In genomic region chr5:137106434-137106833, GRCm38 (mm10) we compare ENCODE assay signal across 14 mouse cellular contexts. TPM values are rescaled to one million over a fixed set of nuclear protein-coding genes. Genes with fewer than 3 reads are reported as not detected.
DNase-seq lines count a peak whose midpoint lies in the region; ATAC-seq and TF ChIP-seq lines count a peak whose summit lies in the region.
"Had no signal": no experiment of that assay in that cellular context is flagged by ENCODE, and none has a peak within 500 bp of the region (broad histone marks: within the 10 kb centered on the region; RNA-seq: fewer than 3 reads in every experiment).

No protein-coding gene starts in this region.

- no peak overlapping the region for H3K4me3 ChIP-seq in liver, embryonic 13.5 days (replicated peaks)
- no peak overlapping the region for H3K4me3 ChIP-seq in liver, postnatal 0 days (ENCODE audit: low read depth, low read length)
- H3K4me3 ChIP-seq in heart, embryonic 14.5 days (ENCODE audit: control insufficient read depth in 1 of 2, insufficient read depth in 1 of 2, low read depth in 1 of 2, low read length in 2 of 2) = no peak overlapping the region
- H3K4me3 ChIP-seq in forebrain, embryonic 14.5 days (ENCODE audit: low read depth, low read length) = no peak overlapping the region
- H3K4me3 ChIP-seq: hindbrain, embryonic 13.5 days; midbrain, embryonic 10.5 days; stomach, embryonic 15.5 days had no signal

- 59% methylated on average over 4 of the region's 4 CpGs for WGBS in liver, embryonic 13.5 days (ENCODE audit: insufficient replicate concordance)
- WGBS in liver, postnatal 0 days (ENCODE audit: insufficient replicate concordance) = 66% methylated on average over 4 of the region's 4 CpGs
- WGBS in heart, embryonic 14.5 days = 68% methylated on average over 4 of the region's 4 CpGs
- WGBS in forebrain, embryonic 14.5 days = 73% methylated on average over 4 of the region's 4 CpGs

- no peak for ATAC-seq in liver, embryonic 13.5 days (ENCODE audit: low read depth)
- ATAC-seq in liver, postnatal 0 days = no peak
- no peak for ATAC-seq in heart, embryonic 14.5 days (ENCODE audit: insufficient number of reproducible peaks, insufficient read depth, low FRiP score, low read depth)
- ATAC-seq in forebrain, embryonic 14.5 days = no peak

- no peak for TF ChIP-seq EP300 in liver, postnatal 0 days (IDR thresholded peaks at IDR 0.05; ENCODE audit: low read depth)

- H3K9ac ChIP-seq in liver, embryonic 13.5 days = 0 out of 2 replicates have a peak overlapping the region, but pooled peaks have one; percentile 16
- no peak overlapping the region for H3K9ac ChIP-seq in liver, postnatal 0 days (replicated peaks)
- 0 out of 2 replicates have a peak overlapping the region, but pooled peaks have one; percentile 34 for H3K9ac ChIP-seq in heart, embryonic 14.5 days (ENCODE audit: low read length)
- no peak overlapping the region for H3K9ac ChIP-seq in forebrain, embryonic 14.5 days (ENCODE audit: low read length)
- H3K9ac ChIP-seq: hindbrain, embryonic 13.5 days; stomach, embryonic 15.5 days had no signal

- H3K36me3 ChIP-seq in liver, embryonic 13.5 days = peaks cover 29% of the 10 kb centered on the region
- H3K36me3 ChIP-seq in liver, postnatal 0 days (replicated peaks; ENCODE audit: insufficient read depth, low read length) = peaks cover 6% of the 10 kb centered on the region; the same call in 1 of the 2 replicates
- H3K36me3 ChIP-seq in heart, embryonic 14.5 days (ENCODE audit: control insufficient read depth, insufficient read depth, low read length) = 0 out of 2 replicates have a peak, but pooled peaks cover 3% of the 10 kb centered on the region
- H3K36me3 ChIP-seq in forebrain, embryonic 14.5 days (ENCODE audit: control insufficient read depth, insufficient read depth, low read length) = no peaks in the 10 kb centered on the region
- H3K36me3 ChIP-seq: hindbrain, embryonic 13.5 days; midbrain, embryonic 10.5 days; stomach, embryonic 15.5 days had no signal

- peak overlapping the region; percentile 50; the same call in 1 of the 2 replicates for H3K27ac ChIP-seq in liver, embryonic 13.5 days
- H3K27ac ChIP-seq in liver, postnatal 0 days (ENCODE audit: low read depth) = no peak overlapping the region
- H3K27ac ChIP-seq in heart, embryonic 14.5 days (replicated peaks in 1 of 2; ENCODE audit: control insufficient read depth in 1 of 2, insufficient read depth in 1 of 2, low read depth in 2 of 2, low read length in 2 of 2) = no peak overlapping the region
- H3K27ac ChIP-seq in forebrain, embryonic 14.5 days (ENCODE audit: low read depth, low read length) = no peak overlapping the region
- H3K27ac ChIP-seq: hindbrain, embryonic 13.5 days; midbrain, embryonic 10.5 days; stomach, embryonic 15.5 days had no signal

- H3K4me1 ChIP-seq in liver, embryonic 13.5 days (replicated peaks) = peaks cover 66% of the 10 kb centered on the region
- peaks cover 45% of the 10 kb centered on the region for H3K4me1 ChIP-seq in liver, postnatal 0 days (ENCODE audit: insufficient read depth)
- peaks cover 6 to 8% of the 10 kb centered on the region in 2 experiments; a peak in 2 of 4 replicates for H3K4me1 ChIP-seq in heart, embryonic 14.5 days (ENCODE audit: control insufficient read depth in 2 of 2, insufficient read depth in 2 of 2, low read length in 2 of 2)
- H3K4me1 ChIP-seq in forebrain, embryonic 14.5 days (ENCODE audit: control insufficient read depth, insufficient read depth, low read length) = no peaks in the 10 kb centered on the region
- H3K4me1 ChIP-seq: stomach, embryonic 15.5 days had no signal

- DNase-seq in heart, adult 11 months = peak; percentile 96
- no peak for DNase-seq in heart, adult 8-10 months (ENCODE audit: low spot score)
- DNase-seq in liver, embryonic 13.5 days = no peak
- DNase-seq in liver, postnatal 0 days = no peak
- DNase-seq in lung, postnatal 14 days = peak; percentile 72
- DNase-seq in cerebellum, adult 11 months = no peak
- DNase-seq in forebrain, embryonic 14.5 days (ENCODE audit: low spot score) = no peak

- no peak for TF ChIP-seq CTCF in liver, postnatal 0 days (IDR thresholded peaks at IDR 0.05; ENCODE audit: low read depth)

- H3K27me3 ChIP-seq in liver, embryonic 13.5 days = peaks cover 3% of the 10 kb centered on the region; the same call in 1 of the 2 replicates
- H3K27me3 ChIP-seq in liver, postnatal 0 days (ENCODE audit: insufficient read depth, low read length) = no peaks in the 10 kb centered on the region
- H3K27me3 ChIP-seq in heart, embryonic 14.5 days (ENCODE audit: control insufficient read depth, insufficient read depth, low read length) = no peaks in the 10 kb centered on the region
- no peaks in the 10 kb centered on the region for H3K27me3 ChIP-seq in forebrain, embryonic 14.5 days (replicated peaks; ENCODE audit: control insufficient read depth, insufficient read depth, low read length)
- H3K27me3 ChIP-seq: hindbrain, embryonic 13.5 days; stomach, embryonic 15.5 days had no signal

- H3K9me3 ChIP-seq in liver, embryonic 13.5 days (replicated peaks) = peaks cover 19% of the 10 kb centered on the region
- peaks cover 8% of the 10 kb centered on the region; the same call in 1 of the 2 replicates for H3K9me3 ChIP-seq in liver, postnatal 0 days (ENCODE audit: low read length)
- H3K9me3 ChIP-seq in heart, embryonic 14.5 days (ENCODE audit: control insufficient read depth, low read length) = 0 out of 2 replicates have a peak, but pooled peaks cover 3% of the 10 kb centered on the region
- no peaks in the 10 kb centered on the region for H3K9me3 ChIP-seq in forebrain, embryonic 14.5 days (replicated peaks; ENCODE audit: control insufficient read depth, low read length)
- H3K9me3 ChIP-seq: hindbrain, embryonic 13.5 days; midbrain, embryonic 10.5 days; stomach, embryonic 15.5 days had no signal

- H3K4me2 ChIP-seq in liver, embryonic 13.5 days = peak overlapping the region; percentile 23; the same call in 1 of the 2 replicates
- H3K4me2 ChIP-seq in liver, postnatal 0 days (ENCODE audit: low read depth, low read length) = no peak overlapping the region
- H3K4me2 ChIP-seq in heart, embryonic 14.5 days (ENCODE audit: low read length) = 0 out of 2 replicates have a peak overlapping the region, but pooled peaks have one; percentile 35
- H3K4me2 ChIP-seq in forebrain, embryonic 14.5 days (ENCODE audit: low read length) = no peak overlapping the region

RNA-seq across cellular contexts. Expression of gene Trim56, which starts 9.6 kb away (rescaled TPM):
- 10 to 100 TPM; 20.2 to 22.1 (median 21.5) TPM for total RNA-seq in heart, adult 8-10 months (2022)
- 8.4 and 9.9 TPM in 2 replicates for polyA plus RNA-seq in liver, embryonic 13.5 days (2015; fragmentation: Nextera tagmentation; extraction: Ambion mirVana)
- polyA plus RNA-seq in liver, postnatal 0 days (2015; fragmentation: Nextera tagmentation; extraction: Ambion mirVana) = 6.4 and 7.4 TPM in 2 replicates
- 8.1 and 8.4 TPM in 2 replicates for polyA plus RNA-seq in heart, embryonic 14.5 days (2014; fragmentation: Nextera tagmentation; extraction: Ambion mirVana)
- polyA plus RNA-seq in forebrain, embryonic 14.5 days (2014; fragmentation: Nextera tagmentation; extraction: Ambion mirVana) = 3.2 and 4.8 TPM in 2 replicates

RNA-seq across cellular contexts. Expression of gene Serpine1, which starts 34.4 kb away (rescaled TPM):
- 10 to 100 TPM; 33.2 to 59.2 (median 47.4) TPM for total RNA-seq in heart, adult 8-10 months (2022)
- polyA plus RNA-seq in liver, embryonic 13.5 days (2015; fragmentation: Nextera tagmentation; extraction: Ambion mirVana) = 0.05 TPM in 1 of 2 replicates, not detected in the other
- polyA plus RNA-seq in liver, postnatal 0 days (2015; fragmentation: Nextera tagmentation; extraction: Ambion mirVana) = 0.23 and 0.25 TPM in 2 replicates
- polyA plus RNA-seq in heart, embryonic 14.5 days (2014; fragmentation: Nextera tagmentation; extraction: Ambion mirVana) = 0.93 and 1.0 TPM in 2 replicates
- 0.14 and 0.28 TPM in 2 replicates for polyA plus RNA-seq in forebrain, embryonic 14.5 days (2014; fragmentation: Nextera tagmentation; extraction: Ambion mirVana)

RNA-seq across cellular contexts. Expression of gene Muc3, which starts 42.7 kb away (rescaled TPM):
- total RNA-seq in heart, adult 8-10 months (2022) = not detected
- not detected in 2 replicates for polyA plus RNA-seq in liver, embryonic 13.5 days (2015; fragmentation: Nextera tagmentation; extraction: Ambion mirVana)
- not detected in 2 replicates for polyA plus RNA-seq in liver, postnatal 0 days (2015; fragmentation: Nextera tagmentation; extraction: Ambion mirVana)
- polyA plus RNA-seq in heart, embryonic 14.5 days (2014; fragmentation: Nextera tagmentation; extraction: Ambion mirVana) = not detected in 2 replicates
- not detected in 2 replicates for polyA plus RNA-seq in forebrain, embryonic 14.5 days (2014; fragmentation: Nextera tagmentation; extraction: Ambion mirVana)
- total RNA-seq: gastrocnemius, postnatal 14 days; left cerebral cortex, adult 18-20 months had no signal
- polyA plus RNA-seq: hindbrain, embryonic 13.5 days; limb, embryonic 14.5 days; midbrain, embryonic 10.5 days had no signal

Comparison
In these comparisons a context has a peak if more than half of its experiments do, and no peak if none do; other contexts are left out.
1. DNase-seq: peak in heart, adult 11 months (single experiment) and lung, postnatal 14 days (single experiment); none in heart, adult 8-10 months (single experiment), liver, embryonic 13.5 days (single experiment), liver, postnatal 0 days (single experiment), cerebellum, adult 11 months (single experiment) and forebrain, embryonic 14.5 days (single experiment).
2. H3K4me2 ChIP-seq: peak in liver, embryonic 13.5 days (single experiment) and heart, embryonic 14.5 days (single experiment); none in liver, postnatal 0 days (single experiment) and forebrain, embryonic 14.5 days (single experiment).
3. H3K9ac ChIP-seq: peak in liver, embryonic 13.5 days (single experiment) and heart, embryonic 14.5 days (single experiment); none in liver, postnatal 0 days (single experiment) and forebrain, embryonic 14.5 days (single experiment).